Mouse (Mus musculus) adrenal gland, postnatal 14 days (tissue): ENCODE data around the gene Chdh. TPM values are rescaled to one million over a fixed set of nuclear protein-coding genes. Genes with fewer than 3 reads are reported as not detected.
A peak's percentile ranks its signal among the peaks of the same experiment; 100 is the strongest.

ENCODE experiments used
- DNase-seq: peaks from one replicate; pipeline ENCODE4 v3.0.0; 2021; ENCODE audit warnings: mixed read lengths
- long read RNA-seq, 2 experiments: library from polyadenylated mRNA; stranded (forward); transcript quantifications; one replicate each; pipeline ENCODE4 v2.0.0; 2021
- total RNA-seq: library from RNA; stranded (reverse); gene quantifications from 2 replicates; pipeline ENCODE4 v1.2.3, GENCODE M21; 2021

Gene Chdh
- total RNA-seq = 21.1 and 23.9 TPM in 2 replicates
- long read RNA-seq, experiment 1, full-length matches to known transcripts = 6 of 8 reads
- long read RNA-seq, experiment 1, partial matches to known transcripts = 0 of 8 reads
- long read RNA-seq, experiment 1, other reads (novel, unspliced or antisense) = 2 of 8 reads
- long read RNA-seq, experiment 2, full-length matches to known transcripts = 8 of 13 reads
- long read RNA-seq, experiment 2, partial matches to known transcripts = 2 of 13 reads
- long read RNA-seq, experiment 2, other reads (novel, unspliced or antisense) = 3 of 13 reads

GRCm38 (mm10) chr14:30008733-30009575 lies at the start of gene Chdh, which contains the start of gene Il17rb:
TSS of gene Chdh (plus strand) at chr14:30009023.
TSS of gene Il17rb (minus strand) at chr14:30008896.
- peak; percentile 85 for DNase-seq

GRCm38 (mm10) chr14:29967611-29968010 lies 41.2 kb upstream of the Chdh start:
- no peak for DNase-seq

- peak; percentile 95 for DNase-seq
These were observed 40.6 kb upstream of the Chdh start, which contains the start of gene Selenok for GRCm38 (mm10) chr14:29968075-29968821. TSS of gene Selenok (plus strand) at chr14:29968308.

- DNase-seq = no peak
These were observed 37.4 kb upstream of the Chdh start for GRCm38 (mm10) chr14:29971446-29971845.

- DNase-seq = no peak
These were observed 36.8 kb upstream of the Chdh start for GRCm38 (mm10) chr14:29971993-29972392.

GRCm38 (mm10) chr14:29976927-29977326 lies 31.9 kb upstream of the Chdh start:
- DNase-seq = no peak

- peak; percentile 96 for DNase-seq
These were observed 30.3 kb upstream of the Chdh start, which contains the start of gene Actr8 for GRCm38 (mm10) chr14:29978254-29979204. TSS of gene Actr8 (plus strand) at chr14:29978337.

- peak; percentile 44 for DNase-seq
These were observed 28.2 kb upstream of the Chdh start for GRCm38 (mm10) chr14:29980447-29981205.

GRCm38 (mm10) chr14:29986096-29986495 lies 22.7 kb upstream of the Chdh start:
- no peak for DNase-seq

GRCm38 (mm10) chr14:29987276-29987675 lies 21.5 kb upstream of the Chdh start:
- no peak for DNase-seq

GRCm38 (mm10) chr14:29987739-29988138 lies 21.1 kb upstream of the Chdh start:
- no peak for DNase-seq

GRCm38 (mm10) chr14:29988337-29988736 lies 20.5 kb upstream of the Chdh start:
- DNase-seq = no peak

- DNase-seq = no peak
These were observed 13.8 kb upstream of the Chdh start for GRCm38 (mm10) chr14:29994976-29995375.

GRCm38 (mm10) chr14:29996000-29996751 lies 12.6 kb upstream of the Chdh start:
- no peak for DNase-seq

- DNase-seq = no peak
These were observed 11.5 kb upstream of the Chdh start for GRCm38 (mm10) chr14:29997345-29997744.

- DNase-seq = no peak
These were observed 9.9 kb upstream of the Chdh start for GRCm38 (mm10) chr14:29998747-29999474.

GRCm38 (mm10) chr14:29999475-29999811 lies 9.4 kb upstream of the Chdh start:
- no peak for DNase-seq

- peak; percentile 74 for DNase-seq
These were observed 1.2 kb downstream of the Chdh start for GRCm38 (mm10) chr14:30009864-30010560.
